Mouse (Mus musculus) MEL (cell line): ENCODE results near the gene Hsp90ab1.

Experiments
- CHD2 ChIP-seq: IDR thresholded peaks from 2 replicates; pipeline ENCODE4 v1.6.1; 2011; ENCODE audit warnings: low read length, improper control_type of control experiment
- CTCF ChIP-seq, 3 experiments: IDR thresholded peaks in 2 of 3; conservative IDR thresholded peaks in 1 of 3; 2 replicates each; pipeline ENCODE4 v1.5.1; 2011 to 2012; ENCODE audit warnings: low read length in 3 of 3, low read depth in 2 of 3, mild to moderate bottlenecking in 2 of 3, improper control_type of control experiment in 1 of 3, inconsistent platforms in 1 of 3, mixed read lengths in 1 of 3, moderate library complexity in 1 of 3; ENCODE audit not compliant: control insufficient read depth in 1 of 3, insufficient read depth in 1 of 3, poor library complexity in 1 of 3, severe bottlenecking in 1 of 3
- E2F4 ChIP-seq: IDR thresholded peaks from 2 replicates; pipeline ENCODE4 v1.6.1; 2011; ENCODE audit warnings: low read depth, low read length, improper control_type of control experiment, borderline replicate concordance
- ELF1 ChIP-seq: IDR thresholded peaks from 2 replicates; pipeline ENCODE4 v1.6.1; 2014; ENCODE audit warnings: low read depth, mild to moderate bottlenecking, inconsistent platforms, low read length, improper control_type of control experiment, moderate library complexity
- EP300 ChIP-seq, 2 experiments: IDR thresholded peaks; 2 replicates each; pipeline ENCODE4 v1.6.1; 2011; ENCODE audit warnings: improper control_type of control experiment in 2 of 2, low read length in 2 of 2, low read depth in 1 of 2, mild to moderate bottlenecking in 1 of 2
- MYB ChIP-seq: IDR thresholded peaks from 2 replicates; pipeline ENCODE4 v1.6.1; 2011; ENCODE audit warnings: mild to moderate bottlenecking, low read depth, low read length, improper control_type of control experiment
- NELFE ChIP-seq: IDR thresholded peaks from 2 replicates; pipeline ENCODE4 v1.6.1; 2011; ENCODE audit warnings: low read depth, low read length, improper control_type of control experiment
- POLR2A ChIP-seq, 2 experiments: IDR thresholded peaks; 2 replicates each; pipeline ENCODE4 v1.6.1; 2011 to 2012; ENCODE audit warnings: low read length in 2 of 2, mild to moderate bottlenecking in 2 of 2, control low read depth in 1 of 2, improper control_type of control experiment in 1 of 2, low read depth in 1 of 2, moderate library complexity in 1 of 2; ENCODE audit not compliant: control insufficient read depth in 1 of 2, insufficient read depth in 1 of 2, poor library complexity in 1 of 2
- POLR2AphosphoS2 ChIP-seq: IDR thresholded peaks from 2 replicates; pipeline ENCODE4 v1.6.1; 2011; ENCODE audit warnings: low read length, improper control_type of control experiment
- USF1 ChIP-seq: IDR thresholded peaks from 2 replicates; pipeline ENCODE4 v1.6.1; 2014; ENCODE audit warnings: low read depth, mild to moderate bottlenecking, inconsistent platforms, low read length, improper control_type of control experiment, moderate library complexity
- ZNF384 ChIP-seq: IDR thresholded peaks from 2 replicates; pipeline ENCODE4 v1.6.1; 2012; ENCODE audit warnings: low read depth, mild to moderate bottlenecking, inconsistent platforms, low read length, improper control_type of control experiment

GRCm38 (mm10) chr17:45596631-45597396, 23.7 kb upstream of the Hsp90ab1 start:
- TF ChIP-seq CTCF (IDR thresholded peaks at IDR 0.05 in 2 of 3, conservative IDR thresholded peaks at IDR 0.05 in 1 of 3; ENCODE audit: control insufficient read depth in 1 of 3, insufficient read depth in 1 of 3, low read depth in 2 of 3, low read length in 3 of 3, poor library complexity in 1 of 3, severe bottlenecking in 1 of 3) (peak; percentile 49 to 61 (median 56); a peak in 5 of 6 replicates), EP300 (IDR thresholded peaks at IDR 0.05; ENCODE audit: low read depth in 1 of 2, low read length in 2 of 2) (0 out of 4 replicates have a peak, but pooled peaks of 1 of the 2 experiments have one; percentile 4), ZNF384 (no peak), ELF1 (no peak), POLR2A (IDR thresholded peaks at IDR 0.05; ENCODE audit: control insufficient read depth in 1 of 2, insufficient read depth in 1 of 2, low read depth in 1 of 2, low read length in 2 of 2, poor library complexity in 1 of 2) (no peak), NELFE (no peak), E2F4 (no peak), USF1 (no peak), POLR2AphosphoS2 (no peak), CHD2 (no peak), MYB (no peak)
